Mouse (Mus musculus): ENCODE results near the gene Crim1.

GRCm38 (mm10) chr17:78266271-78266670, 66.2 kb downstream of the Crim1 start:
- no peak for TF ChIP-seq CTCF (IDR thresholded peaks at IDR 0.05; ENCODE audit: borderline replicate concordance, control insufficient read depth, extremely low read depth, insufficient read depth, low read length, poor library complexity)
- TF ChIP-seq POLR2A (IDR thresholded peaks at IDR 0.05; ENCODE audit: control insufficient read depth, extremely low read depth, insufficient read depth, low read length, poor library complexity), result no peak
